Mouse (Mus musculus): ENCODE results near the gene Ano4. TPM values are rescaled to one million over a fixed set of nuclear protein-coding genes. Genes with fewer than 3 reads are reported as not detected.

Ano4 gene
- polyA plus RNA-seq, 1 experiment from 2014 or later: 1.6 TPM

DNA sequence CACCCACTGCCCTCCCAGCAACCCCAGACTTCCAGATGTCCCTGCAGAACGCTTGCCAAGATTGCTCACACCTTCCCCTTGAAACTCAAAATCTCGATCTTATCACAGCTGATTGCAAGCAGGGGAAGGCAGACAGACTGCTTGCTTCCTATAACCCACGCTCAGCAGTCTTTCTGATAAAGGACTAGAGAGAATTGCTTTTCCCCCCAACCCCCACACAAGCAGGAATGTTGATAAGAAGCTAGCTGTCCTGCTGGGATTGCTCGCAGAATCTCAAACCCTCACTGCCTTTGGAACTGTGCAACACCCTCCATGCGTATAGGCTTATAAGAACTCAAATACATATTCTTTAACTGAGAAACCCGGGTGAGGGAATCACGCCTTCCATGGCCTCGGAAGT lies 846 bp downstream of the Ano4 start:
- Histone ChIP-seq H3K27me3 (peaks cover 41% of the 10 kb centered on the region), H3K27ac (no peak overlapping the region), H3K4me2 (no peak overlapping the region), H3K9me3 (no peaks in the 10 kb centered on the region), H3K9ac (no peak overlapping the region), H3K36me3 (replicated peaks) (no peaks in the 10 kb centered on the region), H3K4me3 (replicated peaks) (no peak overlapping the region), H3K4me1 (peaks cover 6% of the 10 kb centered on the region; the same call in 1 of the 2 replicates)
- no peak for ATAC-seq (ENCODE audit: low FRiP score)
- WGBS: 26% methylated on average over 8 of the region's 8 CpGs

DNA sequence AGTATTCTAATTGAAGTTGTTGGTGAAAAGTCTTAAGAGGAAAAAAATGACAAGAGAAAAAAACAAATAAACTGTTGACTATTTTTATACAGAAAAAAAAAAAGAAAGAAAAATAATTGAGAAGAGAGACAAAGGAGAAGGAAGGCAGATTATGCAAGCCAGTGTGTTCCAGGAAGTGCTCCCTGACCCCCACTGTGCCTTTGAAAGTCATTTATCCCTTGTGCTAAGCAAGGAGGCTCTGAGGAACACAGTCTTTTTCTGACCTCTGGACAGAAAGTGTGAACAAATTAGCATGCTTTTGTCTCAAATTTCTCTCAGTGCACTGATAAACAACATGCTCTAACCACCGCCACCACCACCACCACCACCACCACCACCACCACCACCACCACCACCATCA lies 14.3 kb downstream of the Ano4 start:
- H3K9me3 ChIP-seq: no peaks in the 10 kb centered on the region
- no peak overlapping the region for H3K9ac ChIP-seq
- WGBS: 88% methylated on average over 1 of the region's 1 CpGs
- H3K36me3 ChIP-seq (replicated peaks): no peaks in the 10 kb centered on the region
- H3K27ac ChIP-seq: no peak overlapping the region
- H3K4me2 ChIP-seq: no peak overlapping the region
- ATAC-seq (ENCODE audit: low FRiP score): no peak
- no peaks in the 10 kb centered on the region for H3K27me3 ChIP-seq
- H3K4me1 ChIP-seq: peaks cover 4% of the 10 kb centered on the region; the same call in 1 of the 2 replicates
- H3K4me3 ChIP-seq (replicated peaks): no peak overlapping the region

DNA sequence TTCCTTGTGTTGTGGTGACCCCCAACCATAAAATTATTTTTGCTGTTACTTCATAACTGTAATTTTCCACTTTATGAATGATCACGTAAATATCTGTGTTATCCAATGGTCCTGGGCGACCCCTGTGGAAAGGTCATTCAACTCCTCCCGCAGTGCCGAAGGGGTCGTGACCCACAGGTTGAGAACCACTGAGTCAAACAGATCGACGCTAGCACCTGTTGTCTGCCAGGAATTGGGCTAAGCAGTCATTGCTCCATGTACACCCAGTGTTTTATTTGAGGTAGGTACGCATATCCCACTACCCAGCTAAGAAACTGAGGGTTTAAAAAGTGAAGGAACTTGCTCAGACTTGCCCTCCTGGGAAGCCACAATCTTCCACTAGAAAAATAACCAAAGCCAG lies 14.8 kb downstream of the Ano4 start:
- no peaks in the 10 kb centered on the region for H3K9me3 ChIP-seq
- WGBS: 87% methylated on average over 8 of the region's 8 CpGs
- H3K9ac ChIP-seq: no peak overlapping the region
- H3K4me3 ChIP-seq (replicated peaks): no peak overlapping the region
- H3K27me3 ChIP-seq: no peaks in the 10 kb centered on the region
- no peaks in the 10 kb centered on the region for H3K36me3 ChIP-seq (replicated peaks)
- ATAC-seq (ENCODE audit: low FRiP score): no peak
- no peak overlapping the region for H3K4me2 ChIP-seq
- no peak overlapping the region for H3K27ac ChIP-seq
- peaks cover 4% of the 10 kb centered on the region; the same call in 1 of the 2 replicates for H3K4me1 ChIP-seq

DNA sequence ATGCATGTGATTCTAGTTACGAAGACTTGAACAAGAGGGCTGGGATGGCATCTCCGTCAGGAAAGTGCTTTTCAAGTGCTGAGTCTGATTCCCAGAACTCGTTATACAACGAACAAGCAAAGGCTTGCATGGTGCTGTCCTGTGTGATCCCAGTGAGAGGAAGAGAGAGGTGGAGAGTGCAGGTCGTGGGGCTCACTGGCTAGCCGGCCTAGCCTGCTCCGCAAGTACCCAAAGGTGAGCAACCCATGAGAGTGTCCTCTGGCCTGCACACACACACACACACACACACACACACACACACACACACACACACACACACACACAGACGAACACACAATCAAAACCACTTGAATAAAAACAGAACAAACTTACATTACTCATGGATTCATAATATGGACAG lies 15.7 kb downstream of the Ano4 start:
- ATAC-seq (ENCODE audit: low FRiP score): no peak
- Histone ChIP-seq H3K4me2 (no peak overlapping the region), H3K27ac (no peak overlapping the region), H3K27me3 (no peaks in the 10 kb centered on the region), H3K4me1 (peaks cover 4% of the 10 kb centered on the region; the same call in 1 of the 2 replicates), H3K9ac (no peak overlapping the region), H3K4me3 (replicated peaks) (no peak overlapping the region), H3K9me3 (no peaks in the 10 kb centered on the region), H3K36me3 (replicated peaks) (no peaks in the 10 kb centered on the region)
- WGBS: 77% methylated on average over 8 of the region's 8 CpGs

DNA sequence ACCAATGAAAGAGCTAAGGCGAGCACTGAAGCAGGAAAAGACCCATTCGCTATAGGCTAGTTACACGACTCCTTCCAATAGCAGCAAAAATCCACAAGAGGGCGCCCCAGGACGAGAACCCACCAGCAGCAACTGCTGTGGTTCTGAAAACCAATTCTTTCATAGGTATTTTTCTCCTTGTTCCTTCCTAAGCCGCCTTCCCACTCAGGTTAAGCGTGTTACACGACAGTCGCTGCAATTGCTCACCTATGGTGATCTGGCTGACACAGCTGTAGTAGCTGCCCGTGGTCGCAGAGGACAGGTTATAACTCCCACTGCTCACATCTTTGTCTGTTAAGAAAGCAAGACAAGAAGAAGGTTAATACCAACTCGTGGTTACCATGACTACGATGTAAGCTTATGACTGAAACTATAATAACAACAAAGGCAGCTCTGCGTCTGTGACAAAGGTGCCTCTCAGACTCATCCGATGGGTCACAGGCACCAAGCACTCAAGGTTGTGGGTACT lies 17.5 kb downstream of the Ano4 start:
- Histone ChIP-seq H3K9ac (no peak overlapping the region), H3K4me3 (replicated peaks) (no peak overlapping the region), H3K27me3 (no peaks in the 10 kb centered on the region), H3K4me2 (peak overlapping the region; percentile 36), H3K36me3 (replicated peaks) (no peaks in the 10 kb centered on the region), H3K4me1 (peaks cover 4% of the 10 kb centered on the region; the same call in 1 of the 2 replicates), H3K9me3 (no peaks in the 10 kb centered on the region), H3K27ac (no peak overlapping the region)
- peak; percentile 86 for ATAC-seq (ENCODE audit: low FRiP score)
- 18% methylated on average over 15 of the region's 15 CpGs for WGBS

DNA sequence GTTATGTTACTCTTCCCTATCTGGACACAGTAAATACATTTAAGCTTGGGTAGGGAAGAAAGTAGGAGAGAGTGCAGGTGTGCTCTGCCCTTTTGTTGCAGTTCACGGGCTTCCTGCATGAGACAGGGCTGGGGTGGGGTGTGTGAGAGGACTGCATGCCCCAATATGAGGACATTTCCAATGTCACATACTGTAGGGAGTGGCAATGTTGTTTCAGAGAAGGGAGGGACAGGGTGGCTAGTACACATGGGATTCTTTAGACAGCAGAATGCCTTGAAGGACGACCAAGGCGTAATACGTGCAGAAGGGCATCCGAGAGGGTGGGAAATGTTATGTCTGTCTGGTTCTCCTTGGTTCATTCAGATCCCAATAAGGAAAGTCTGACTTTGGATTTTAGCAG lies 18.2 kb downstream of the Ano4 start:
- ATAC-seq (ENCODE audit: low FRiP score): no peak
- Histone ChIP-seq H3K36me3 (replicated peaks) (no peaks in the 10 kb centered on the region), H3K9ac (no peak overlapping the region), H3K4me1 (peaks cover 4% of the 10 kb centered on the region; the same call in 1 of the 2 replicates), H3K27me3 (no peaks in the 10 kb centered on the region), H3K4me3 (replicated peaks) (no peak overlapping the region), H3K27ac (no peak overlapping the region), H3K4me2 (no peak overlapping the region), H3K9me3 (no peaks in the 10 kb centered on the region)
- WGBS: 92% methylated on average over 5 of the region's 5 CpGs

DNA sequence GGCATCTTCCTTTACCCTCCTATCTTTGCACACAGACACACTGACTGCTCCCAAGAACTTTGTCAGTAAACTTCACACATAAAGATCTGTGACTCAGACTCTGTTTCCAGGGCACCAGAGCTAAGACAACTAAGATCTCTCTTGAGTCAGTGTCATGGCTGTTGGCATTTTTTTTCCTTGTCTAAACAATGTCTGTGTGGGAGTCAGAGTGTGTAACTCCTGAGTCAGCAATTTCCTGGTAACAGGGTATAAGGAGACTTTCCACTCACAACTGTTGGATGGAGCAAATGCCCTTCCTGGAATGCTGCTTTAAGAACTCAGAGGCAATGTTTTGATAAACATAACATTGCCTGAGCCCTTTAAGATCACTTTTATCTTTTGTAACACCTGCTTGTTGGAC lies 37.0 kb downstream of the Ano4 start:
- no peaks in the 10 kb centered on the region for H3K36me3 ChIP-seq (replicated peaks)
- no peaks in the 10 kb centered on the region for H3K4me1 ChIP-seq
- ATAC-seq (ENCODE audit: low FRiP score): no peak
- no peak overlapping the region for H3K9ac ChIP-seq
- H3K27me3 ChIP-seq: no peaks in the 10 kb centered on the region
- H3K4me3 ChIP-seq (replicated peaks): no peak overlapping the region
- H3K27ac ChIP-seq: no peak overlapping the region
- no peaks in the 10 kb centered on the region for H3K9me3 ChIP-seq
- H3K4me2 ChIP-seq: no peak overlapping the region

DNA sequence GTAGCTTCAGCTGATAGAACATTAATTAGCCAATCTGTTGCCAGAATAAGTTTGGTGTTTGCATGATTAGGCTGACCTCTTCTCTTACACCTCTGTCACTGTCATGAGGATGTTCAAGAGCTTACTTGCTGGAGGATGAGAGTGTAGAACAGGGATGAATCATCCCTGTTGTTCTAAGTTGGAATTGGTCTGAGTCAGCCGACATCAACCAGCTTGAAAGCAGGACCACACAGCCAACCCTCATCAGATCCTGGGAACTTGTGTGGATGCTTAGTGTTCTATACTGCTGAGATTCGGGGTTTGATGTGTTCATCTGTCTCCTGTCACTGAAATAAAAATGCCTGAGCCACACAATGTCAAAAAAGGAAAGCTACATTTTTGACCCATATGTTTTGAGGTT lies 44.2 kb downstream of the Ano4 start:
- Histone ChIP-seq H3K4me3 (replicated peaks) (no peak overlapping the region), H3K9me3 (no peaks in the 10 kb centered on the region), H3K4me2 (no peak overlapping the region), H3K36me3 (replicated peaks) (no peaks in the 10 kb centered on the region), H3K9ac (no peak overlapping the region), H3K4me1 (no peaks in the 10 kb centered on the region), H3K27me3 (no peaks in the 10 kb centered on the region), H3K27ac (no peak overlapping the region)
- ATAC-seq (ENCODE audit: low FRiP score): no peak
- 72% methylated on average over 2 of the region's 2 CpGs for WGBS

DNA sequence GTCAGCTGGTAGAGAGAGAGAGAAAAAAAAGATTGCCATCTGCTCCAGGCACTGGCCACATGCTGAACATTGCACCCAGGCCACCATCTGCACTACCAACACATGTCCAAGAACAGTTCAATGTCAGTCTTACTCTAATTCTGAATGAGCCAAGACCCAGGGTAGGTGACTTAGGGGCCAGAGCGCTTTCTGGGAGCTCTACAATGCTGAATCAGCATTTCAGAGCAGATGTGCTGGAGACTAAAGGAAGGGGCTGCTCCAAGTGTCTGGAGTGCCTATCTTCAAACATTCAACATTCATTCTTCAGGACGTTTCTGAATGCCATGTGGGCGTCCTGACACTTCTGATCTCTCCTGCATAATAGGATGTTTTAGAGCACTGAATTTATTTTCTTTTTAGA lies 51.8 kb downstream of the Ano4 start:
- no peaks in the 10 kb centered on the region for H3K36me3 ChIP-seq (replicated peaks)
- H3K4me1 ChIP-seq: no peaks in the 10 kb centered on the region
- H3K9ac ChIP-seq: no peak overlapping the region
- WGBS: 75% methylated on average over 3 of the region's 3 CpGs
- no peak overlapping the region for H3K27ac ChIP-seq
- H3K4me3 ChIP-seq (replicated peaks): no peak overlapping the region
- no peak overlapping the region for H3K4me2 ChIP-seq
- no peaks in the 10 kb centered on the region for H3K9me3 ChIP-seq
- no peaks in the 10 kb centered on the region for H3K27me3 ChIP-seq
- ATAC-seq (ENCODE audit: low FRiP score): no peak

DNA sequence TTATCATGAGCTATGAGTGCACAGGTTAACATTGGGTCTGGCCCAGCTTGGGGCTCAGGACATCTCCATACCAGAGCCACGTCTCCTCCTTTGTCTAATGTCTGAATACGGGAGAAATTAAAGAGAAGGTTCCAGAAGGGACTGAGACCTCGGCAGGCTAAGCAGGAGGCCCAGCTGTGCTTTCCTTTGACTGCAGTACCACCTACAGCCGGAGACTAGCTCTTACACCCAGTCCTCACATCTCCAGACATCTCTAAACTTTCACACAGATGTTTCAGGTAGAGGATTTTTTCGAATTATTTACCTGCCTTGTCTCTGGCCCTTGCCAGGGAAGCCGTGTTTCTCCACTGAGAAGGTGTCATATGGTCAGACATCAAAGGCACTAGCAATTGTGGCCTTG lies 53.9 kb downstream of the Ano4 start:
- no peaks in the 10 kb centered on the region for H3K36me3 ChIP-seq (replicated peaks)
- no peak overlapping the region for H3K9ac ChIP-seq
- no peaks in the 10 kb centered on the region for H3K27me3 ChIP-seq
- ATAC-seq (ENCODE audit: low FRiP score): no peak
- H3K27ac ChIP-seq: no peak overlapping the region
- WGBS: 71% methylated on average over 6 of the region's 6 CpGs
- H3K4me3 ChIP-seq (replicated peaks): no peak overlapping the region
- H3K4me2 ChIP-seq: no peak overlapping the region
- H3K9me3 ChIP-seq: no peaks in the 10 kb centered on the region
- H3K4me1 ChIP-seq: no peaks in the 10 kb centered on the region

DNA sequence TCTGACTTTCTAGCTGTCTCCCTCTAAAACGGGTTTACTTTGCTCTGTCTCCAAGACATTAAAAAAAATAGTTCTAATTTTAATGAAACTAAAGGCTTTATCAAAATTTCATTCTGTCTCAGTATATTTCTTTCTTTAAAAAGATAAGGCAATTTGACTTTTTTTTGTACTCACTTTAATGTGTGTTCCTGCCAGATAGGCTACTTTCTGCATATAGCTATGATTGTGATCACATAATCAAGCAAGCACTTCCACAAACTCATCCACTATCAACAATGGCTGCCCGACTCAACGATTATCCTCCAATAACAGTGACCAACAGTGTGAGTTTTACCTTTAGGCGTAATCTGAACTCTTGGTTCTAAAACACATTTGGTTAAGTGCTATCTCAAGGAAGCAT lies 55.3 kb downstream of the Ano4 start:
- Histone ChIP-seq H3K4me1 (no peaks in the 10 kb centered on the region), H3K9ac (no peak overlapping the region), H3K4me2 (no peak overlapping the region), H3K27me3 (no peaks in the 10 kb centered on the region), H3K4me3 (replicated peaks) (no peak overlapping the region), H3K27ac (no peak overlapping the region), H3K9me3 (no peaks in the 10 kb centered on the region), H3K36me3 (replicated peaks) (no peaks in the 10 kb centered on the region)
- 91% methylated on average over 4 of the region's 4 CpGs for WGBS
- ATAC-seq (ENCODE audit: low FRiP score): no peak

DNA sequence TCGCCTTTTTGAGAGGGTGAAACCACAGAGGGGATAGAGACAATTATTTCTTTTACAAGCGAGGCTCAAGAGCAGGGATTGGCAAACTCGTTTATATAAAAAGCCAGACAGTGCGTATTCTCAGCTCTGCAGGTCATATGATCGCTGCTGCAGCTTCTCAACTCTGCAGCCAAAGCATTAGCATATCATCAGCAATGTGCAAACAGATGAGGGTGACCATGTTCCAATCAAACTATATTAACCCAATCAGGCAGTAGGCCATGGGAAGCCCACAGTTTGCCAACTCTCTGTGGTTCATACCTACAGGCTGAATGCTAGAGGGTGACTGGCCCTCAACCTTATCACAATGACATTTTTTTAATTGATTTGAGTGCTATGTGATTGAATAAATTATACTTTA lies 64.2 kb downstream of the Ano4 start:
- H3K27me3 ChIP-seq: no peaks in the 10 kb centered on the region
- ATAC-seq (ENCODE audit: low FRiP score): no peak
- H3K9me3 ChIP-seq: no peaks in the 10 kb centered on the region
- H3K9ac ChIP-seq: no peak overlapping the region
- H3K4me2 ChIP-seq: no peak overlapping the region
- 69% methylated on average over 5 of the region's 5 CpGs for WGBS
- H3K27ac ChIP-seq: no peak overlapping the region
- H3K4me1 ChIP-seq: no peaks in the 10 kb centered on the region
- no peak overlapping the region for H3K4me3 ChIP-seq (replicated peaks)
- no peaks in the 10 kb centered on the region for H3K36me3 ChIP-seq (replicated peaks)

DNA sequence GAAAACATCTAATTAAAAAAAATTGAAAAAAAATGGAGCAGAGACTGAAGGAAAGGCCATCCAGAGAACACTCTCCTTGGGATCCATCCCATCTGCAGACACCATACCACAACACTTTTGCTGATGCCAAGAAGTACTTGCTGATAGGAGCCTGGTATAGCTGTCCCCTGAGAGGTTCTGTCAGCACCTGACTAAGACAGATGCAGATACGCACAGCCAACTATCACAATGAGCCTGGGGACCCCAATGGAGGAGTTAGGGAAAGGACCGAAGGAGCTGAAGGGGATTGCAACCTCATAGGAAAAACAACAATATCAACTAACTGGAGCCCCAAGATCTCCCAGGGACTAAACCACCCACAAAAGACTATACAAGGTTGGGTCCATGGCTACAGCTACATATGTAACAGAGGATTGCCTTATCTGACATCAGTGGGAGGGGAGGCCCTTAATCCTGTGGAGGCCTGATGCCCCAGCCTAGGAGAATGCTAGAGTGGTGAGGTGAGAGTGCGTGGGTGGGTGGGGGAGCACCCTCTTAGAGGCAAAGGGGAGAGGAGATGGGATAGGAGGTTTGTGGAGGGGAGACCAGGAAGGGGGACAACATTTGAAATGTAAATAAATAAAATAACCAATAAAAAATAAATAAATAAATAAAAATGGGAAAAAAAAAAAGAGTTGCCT lies 71.4 kb downstream of the Ano4 start:
- Histone ChIP-seq H3K4me2 (no peak overlapping the region), H3K9me3 (no peaks in the 10 kb centered on the region), H3K4me3 (replicated peaks) (no peak overlapping the region), H3K27me3 (no peaks in the 10 kb centered on the region), H3K27ac (no peak overlapping the region), H3K9ac (no peak overlapping the region), H3K36me3 (replicated peaks) (no peaks in the 10 kb centered on the region), H3K4me1 (no peaks in the 10 kb centered on the region)
- ATAC-seq (ENCODE audit: low FRiP score): no peak
- WGBS: 98% methylated on average over 3 of the region's 3 CpGs
